Mouse (Mus musculus): ENCODE results near the gene Kazn. TPM values are rescaled to one million over a fixed set of nuclear protein-coding genes. Genes with fewer than 3 reads are reported as not detected.

The Kazn gene
- polyA plus RNA-seq, 1 experiment from 2014 or later, result 29.3 TPM

DNA sequence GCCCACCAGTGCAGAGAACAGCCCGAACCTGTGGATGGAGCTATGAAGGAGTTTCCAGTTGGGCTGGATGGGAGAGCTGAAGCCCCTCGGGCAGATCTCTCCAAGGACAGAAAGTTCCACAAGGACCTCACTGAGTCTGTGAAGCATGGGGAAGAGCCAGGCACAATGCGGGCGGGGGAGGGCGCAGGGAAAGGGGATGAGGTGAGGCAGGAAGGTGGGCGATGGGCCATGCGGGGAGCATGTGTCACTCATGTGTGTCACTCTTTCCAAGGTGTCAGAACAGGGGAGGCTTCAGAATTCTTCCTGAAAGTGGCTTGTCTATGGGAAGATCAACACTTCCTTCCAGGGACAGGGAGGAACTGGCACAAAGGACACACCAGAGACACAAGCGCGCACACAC, 58.3 kb downstream of the Kazn start:
- Histone ChIP-seq H3K4me1 (ENCODE audit: control insufficient read depth, insufficient read depth, low read length) (peaks cover 9% of the 10 kb centered on the region), H3K4me2 (ENCODE audit: low read length) (no peak overlapping the region), H3K36me3 (ENCODE audit: control insufficient read depth, insufficient read depth, low read length) (no peaks in the 10 kb centered on the region), H3K9ac (ENCODE audit: low read depth, low read length) (no peak overlapping the region), H3K27me3 (ENCODE audit: control insufficient read depth, insufficient read depth, low read depth, low read length) (no peaks in the 10 kb centered on the region), H3K4me3 (ENCODE audit: low read depth, low read length) (no peak overlapping the region), H3K9me3 (replicated peaks; ENCODE audit: control insufficient read depth, low read length, poor library complexity, severe bottlenecking) (no peaks in the 10 kb centered on the region), H3K27ac (ENCODE audit: low read length) (no peak overlapping the region)
- no peak for ATAC-seq
- WGBS, result 85% methylated on average over 9 of the region's 9 CpGs

GRCm38 (mm10) chr4:142180289-142180688, 58.9 kb downstream of the Kazn start:
- no peak overlapping the region for H3K4me3 ChIP-seq (ENCODE audit: low read depth, low read length)
- H3K4me1 ChIP-seq (ENCODE audit: control insufficient read depth, insufficient read depth, low read length), result peaks cover 9% of the 10 kb centered on the region
- H3K36me3 ChIP-seq (ENCODE audit: control insufficient read depth, insufficient read depth, low read length), result no peaks in the 10 kb centered on the region
- no peaks in the 10 kb centered on the region for H3K27me3 ChIP-seq (ENCODE audit: control insufficient read depth, insufficient read depth, low read depth, low read length)
- ATAC-seq, result 0 out of 2 replicates have a peak, but pooled peaks have one; percentile 57
- no peak overlapping the region for H3K9ac ChIP-seq (ENCODE audit: low read depth, low read length)
- 37% methylated on average over 3 of the region's 3 CpGs for WGBS
- H3K27ac ChIP-seq (ENCODE audit: low read length), result peak overlapping the region; percentile 43; the same call in 1 of the 2 replicates
- H3K9me3 ChIP-seq (replicated peaks; ENCODE audit: control insufficient read depth, low read length, poor library complexity, severe bottlenecking), result no peaks in the 10 kb centered on the region
- no peak overlapping the region for H3K4me2 ChIP-seq (ENCODE audit: low read length)

DNA sequence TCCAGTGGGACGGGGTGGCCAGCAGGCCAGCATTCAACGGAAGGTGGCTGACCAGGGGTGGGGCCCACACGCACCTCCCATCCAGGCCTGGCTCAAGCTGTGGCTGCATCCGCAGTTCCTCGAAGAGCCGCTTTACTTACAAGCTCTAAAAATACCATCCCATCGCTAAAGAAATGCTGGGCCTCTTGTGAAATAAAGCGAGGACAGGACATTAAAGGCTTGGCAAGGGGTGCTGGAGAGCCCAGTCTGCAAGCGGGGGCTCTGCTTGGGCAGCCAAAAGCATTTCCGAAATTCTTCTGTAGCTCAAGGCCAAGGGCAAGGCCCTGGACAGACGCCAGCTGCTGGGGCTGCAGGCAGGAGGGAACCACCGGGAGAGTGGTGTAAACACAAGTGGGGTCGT, 59.7 kb downstream of the Kazn start:
- Histone ChIP-seq H3K27ac (ENCODE audit: low read length) (peak overlapping the region; percentile 43; the same call in 1 of the 2 replicates), H3K9ac (ENCODE audit: low read depth, low read length) (no peak overlapping the region), H3K4me3 (ENCODE audit: low read depth, low read length) (no peak overlapping the region), H3K4me2 (ENCODE audit: low read length) (no peak overlapping the region), H3K9me3 (replicated peaks; ENCODE audit: control insufficient read depth, low read length, poor library complexity, severe bottlenecking) (no peaks in the 10 kb centered on the region), H3K4me1 (ENCODE audit: control insufficient read depth, insufficient read depth, low read length) (peaks cover 9% of the 10 kb centered on the region), H3K36me3 (ENCODE audit: control insufficient read depth, insufficient read depth, low read length) (no peaks in the 10 kb centered on the region), H3K27me3 (ENCODE audit: control insufficient read depth, insufficient read depth, low read depth, low read length) (no peaks in the 10 kb centered on the region)
- WGBS, result 53% methylated on average over 13 of the region's 13 CpGs
- 0 out of 2 replicates have a peak, but pooled peaks have one; percentile 34 for ATAC-seq

GRCm38 (mm10) chr4:142176732-142177131, 62.5 kb downstream of the Kazn start:
- Histone ChIP-seq H3K27ac (ENCODE audit: low read length) (no peak overlapping the region), H3K4me3 (ENCODE audit: low read depth, low read length) (no peak overlapping the region), H3K4me2 (ENCODE audit: low read length) (no peak overlapping the region), H3K4me1 (ENCODE audit: control insufficient read depth, insufficient read depth, low read length) (peaks cover 15% of the 10 kb centered on the region), H3K9me3 (replicated peaks; ENCODE audit: control insufficient read depth, low read length, poor library complexity, severe bottlenecking) (no peaks in the 10 kb centered on the region), H3K27me3 (ENCODE audit: control insufficient read depth, insufficient read depth, low read depth, low read length) (no peaks in the 10 kb centered on the region), H3K9ac (ENCODE audit: low read depth, low read length) (no peak overlapping the region), H3K36me3 (ENCODE audit: control insufficient read depth, insufficient read depth, low read length) (no peaks in the 10 kb centered on the region)
- no peak for ATAC-seq
- 93% methylated on average over 3 of the region's 3 CpGs for WGBS

GRCm38 (mm10) chr4:142173981-142174485, 65.2 kb downstream of the Kazn start:
- peaks cover 6% of the 10 kb centered on the region for H3K4me1 ChIP-seq (ENCODE audit: control insufficient read depth, insufficient read depth, low read length)
- H3K27ac ChIP-seq (ENCODE audit: low read length), result no peak overlapping the region
- no peak for ATAC-seq
- H3K9ac ChIP-seq (ENCODE audit: low read depth, low read length), result no peak overlapping the region
- no peaks in the 10 kb centered on the region for H3K27me3 ChIP-seq (ENCODE audit: control insufficient read depth, insufficient read depth, low read depth, low read length)
- no peaks in the 10 kb centered on the region for H3K36me3 ChIP-seq (ENCODE audit: control insufficient read depth, insufficient read depth, low read length)
- H3K9me3 ChIP-seq (replicated peaks; ENCODE audit: control insufficient read depth, low read length, poor library complexity, severe bottlenecking), result no peaks in the 10 kb centered on the region
- H3K4me3 ChIP-seq (ENCODE audit: low read depth, low read length), result no peak overlapping the region
- WGBS, result 42% methylated on average over 6 of the region's 6 CpGs
- H3K4me2 ChIP-seq (ENCODE audit: low read length), result no peak overlapping the region

DNA sequence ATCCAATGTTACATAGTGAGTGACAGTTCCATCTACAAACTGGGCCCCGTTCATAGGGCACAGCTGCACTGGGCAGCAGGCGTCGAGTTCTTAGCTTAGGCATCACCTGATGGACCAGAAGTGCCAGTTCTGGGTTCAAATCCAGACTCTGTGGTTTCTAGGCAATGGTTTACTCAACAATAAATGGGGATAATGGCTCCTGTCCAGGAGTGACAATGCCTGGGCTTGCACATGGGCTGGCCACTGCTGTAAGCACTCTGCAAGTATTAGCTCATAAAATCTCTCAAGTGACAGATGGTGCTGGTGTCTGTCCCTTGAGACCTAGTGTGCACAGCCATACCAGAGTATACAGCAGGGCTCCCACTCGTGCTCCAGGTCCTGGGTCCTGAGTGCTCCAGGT, 66.3 kb downstream of the Kazn start:
- Histone ChIP-seq H3K9me3 (replicated peaks; ENCODE audit: control insufficient read depth, low read length, poor library complexity, severe bottlenecking) (no peaks in the 10 kb centered on the region), H3K4me1 (ENCODE audit: control insufficient read depth, insufficient read depth, low read length) (peaks cover 6% of the 10 kb centered on the region), H3K4me2 (ENCODE audit: low read length) (no peak overlapping the region), H3K27ac (ENCODE audit: low read length) (no peak overlapping the region), H3K9ac (ENCODE audit: low read depth, low read length) (no peak overlapping the region), H3K4me3 (ENCODE audit: low read depth, low read length) (no peak overlapping the region), H3K36me3 (ENCODE audit: control insufficient read depth, insufficient read depth, low read length) (no peaks in the 10 kb centered on the region), H3K27me3 (ENCODE audit: control insufficient read depth, insufficient read depth, low read depth, low read length) (no peaks in the 10 kb centered on the region)
- 89% methylated on average over 4 of the region's 4 CpGs for WGBS
- no peak for ATAC-seq

DNA sequence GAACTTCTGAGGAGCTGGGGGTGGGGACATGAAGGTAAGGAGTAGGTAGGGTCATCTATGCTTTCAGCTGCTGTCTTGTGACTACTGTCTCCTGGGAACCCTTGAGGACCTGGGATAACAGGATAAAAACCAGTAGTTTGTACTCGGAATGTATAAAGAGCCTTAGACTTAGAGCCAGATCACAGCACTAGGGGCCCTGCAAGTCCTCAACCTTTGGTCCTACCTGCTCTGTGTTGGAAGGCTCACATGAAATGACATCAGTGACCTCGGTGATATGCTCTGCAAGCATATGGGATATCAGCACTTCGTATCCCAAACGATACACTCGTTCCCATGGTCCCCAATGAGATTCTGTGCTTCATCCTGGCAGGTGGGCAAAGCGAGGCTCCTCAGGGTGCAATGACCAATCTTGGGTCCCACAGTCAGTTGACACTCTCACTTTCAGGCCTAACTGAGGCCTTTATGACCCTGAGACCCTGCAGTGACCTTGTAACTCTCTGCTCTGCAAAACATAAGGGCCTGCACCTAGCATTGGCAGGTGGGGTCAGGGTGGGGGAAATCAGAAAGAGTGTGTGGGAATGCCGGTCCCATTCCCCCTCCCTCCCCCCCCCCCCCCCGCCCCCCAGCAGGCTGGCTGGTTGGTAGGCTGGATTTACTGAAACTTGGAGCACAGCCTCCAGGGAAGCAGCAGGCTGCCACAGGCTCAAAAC, 67.3 kb downstream of the Kazn start:
- no peak for ATAC-seq
- no peaks in the 10 kb centered on the region for H3K9me3 ChIP-seq (replicated peaks; ENCODE audit: control insufficient read depth, low read length, poor library complexity, severe bottlenecking)
- 79% methylated on average over 7 of the region's 8 CpGs for WGBS

DNA sequence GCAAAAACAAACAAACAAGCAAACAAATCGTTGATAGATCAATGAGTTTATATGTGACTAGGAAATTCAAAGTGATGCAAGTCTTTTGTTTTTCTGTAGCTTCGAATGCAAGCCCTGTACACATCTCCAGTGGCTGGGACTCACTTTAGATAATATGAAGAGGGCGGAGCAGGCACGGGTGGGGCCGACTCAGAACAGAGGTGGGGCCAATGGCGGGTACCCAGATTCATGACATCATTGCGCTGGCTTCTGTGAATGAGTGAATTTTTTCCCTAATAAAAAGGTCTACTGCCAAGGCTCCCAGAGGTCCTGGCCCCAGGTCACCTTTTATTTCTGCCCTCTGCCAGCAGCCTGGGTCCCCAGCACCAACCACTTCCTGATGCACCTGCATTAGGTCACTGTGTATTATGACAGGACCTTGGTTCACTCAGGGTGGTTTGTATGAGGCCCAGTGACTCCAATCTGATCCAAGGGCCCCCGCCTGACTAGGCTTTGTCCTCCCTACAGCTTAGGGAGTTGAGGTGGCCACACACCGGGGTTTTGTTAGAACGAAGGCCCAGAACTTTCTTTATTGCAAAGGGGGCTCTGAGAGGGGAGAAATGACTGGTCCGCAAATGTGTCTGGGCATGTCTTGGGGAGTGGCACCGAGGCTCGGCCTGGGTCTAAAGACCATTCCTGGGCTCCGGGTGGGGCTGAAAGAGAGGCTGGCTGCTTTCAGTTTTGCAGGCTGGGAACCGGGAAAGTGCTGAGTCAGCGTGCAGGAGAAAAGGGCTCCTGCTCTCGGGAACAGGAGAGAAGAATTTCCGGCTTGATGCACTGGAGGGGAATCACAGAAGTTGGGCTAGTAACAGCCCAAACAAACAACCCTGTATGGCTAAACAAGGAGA, 68.1 kb downstream of the Kazn start:
- Histone ChIP-seq H3K4me1 (ENCODE audit: control insufficient read depth, insufficient read depth, low read length) (peaks cover 10% of the 10 kb centered on the region), H3K27me3 (ENCODE audit: control insufficient read depth, insufficient read depth, low read depth, low read length) (no peaks in the 10 kb centered on the region), H3K9ac (ENCODE audit: low read depth, low read length) (no peak overlapping the region), H3K36me3 (ENCODE audit: control insufficient read depth, insufficient read depth, low read length) (no peaks in the 10 kb centered on the region), H3K4me3 (ENCODE audit: low read depth, low read length) (no peak overlapping the region), H3K9me3 (replicated peaks; ENCODE audit: control insufficient read depth, low read length, poor library complexity, severe bottlenecking) (no peaks in the 10 kb centered on the region), H3K27ac (ENCODE audit: low read length) (no peak overlapping the region), H3K4me2 (ENCODE audit: low read length) (no peak overlapping the region)
- 54% methylated on average over 18 of the region's 18 CpGs for WGBS
- ATAC-seq, result no peak

More for the DNA sequence above, 67.3 kb downstream of the Kazn start:
- Histone ChIP-seq H3K9ac (ENCODE audit: low read depth, low read length) (no peak overlapping the region), H3K4me3 (ENCODE audit: low read depth, low read length) (no peak overlapping the region), H3K4me1 (ENCODE audit: control insufficient read depth, insufficient read depth, low read length) (peaks cover 6% of the 10 kb centered on the region), H3K4me2 (ENCODE audit: low read length) (no peak overlapping the region), H3K27me3 (ENCODE audit: control insufficient read depth, insufficient read depth, low read depth, low read length) (no peaks in the 10 kb centered on the region), H3K27ac (ENCODE audit: low read length) (no peak overlapping the region), H3K36me3 (ENCODE audit: control insufficient read depth, insufficient read depth, low read length) (no peaks in the 10 kb centered on the region)

DNA sequence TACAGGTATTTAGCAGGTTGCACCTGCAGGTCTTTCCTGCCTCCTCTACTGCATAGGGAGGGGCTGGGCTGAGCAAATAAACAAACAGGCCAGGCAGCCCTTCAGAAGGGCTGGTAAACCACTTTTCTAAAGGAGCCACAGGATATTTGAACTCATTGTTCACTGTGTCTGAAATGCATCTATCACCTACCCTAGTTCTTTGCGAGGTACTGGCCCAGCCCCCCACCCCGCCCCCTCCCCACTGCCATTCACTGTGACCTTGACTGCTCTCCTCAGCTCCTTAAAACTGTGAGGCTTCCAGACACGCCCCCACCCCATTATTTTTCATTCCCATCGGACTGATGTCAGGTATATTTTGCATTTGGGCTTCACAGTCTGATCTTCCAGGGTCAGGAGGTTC, 69.6 kb downstream of the Kazn start:
- no peak for ATAC-seq
- Histone ChIP-seq H3K9ac (ENCODE audit: low read depth, low read length) (no peak overlapping the region), H3K27me3 (ENCODE audit: control insufficient read depth, insufficient read depth, low read depth, low read length) (no peaks in the 10 kb centered on the region), H3K9me3 (replicated peaks; ENCODE audit: control insufficient read depth, low read length, poor library complexity, severe bottlenecking) (no peaks in the 10 kb centered on the region), H3K36me3 (ENCODE audit: control insufficient read depth, insufficient read depth, low read length) (no peaks in the 10 kb centered on the region), H3K4me2 (ENCODE audit: low read length) (no peak overlapping the region), H3K4me1 (ENCODE audit: control insufficient read depth, insufficient read depth, low read length) (peaks cover 12% of the 10 kb centered on the region), H3K27ac (ENCODE audit: low read length) (no peak overlapping the region), H3K4me3 (ENCODE audit: low read depth, low read length) (no peak overlapping the region)
- WGBS, result 81% methylated on average over 4 of the region's 4 CpGs

All from midbrain, embryonic 16.5 days (tissue).